Mouse (Mus musculus) ES-Bruce4 (cell line): ENCODE results near the gene Elf2.

Source experiments
- CTCF ChIP-seq: IDR thresholded peaks from one replicate; pipeline ENCODE4 v1.8.1; 2011; ENCODE audit warnings: low read depth, low read length
- EP300 ChIP-seq: IDR thresholded peaks from 2 replicates; pipeline ENCODE4 v1.6.1; 2011; ENCODE audit warnings: low read depth, low read length; ENCODE audit not compliant: insufficient read depth
- POLR2A ChIP-seq: IDR thresholded peaks from one replicate; pipeline ENCODE4 v1.8.1; 2011; ENCODE audit warnings: low read length; ENCODE audit not compliant: insufficient read depth

DNA sequence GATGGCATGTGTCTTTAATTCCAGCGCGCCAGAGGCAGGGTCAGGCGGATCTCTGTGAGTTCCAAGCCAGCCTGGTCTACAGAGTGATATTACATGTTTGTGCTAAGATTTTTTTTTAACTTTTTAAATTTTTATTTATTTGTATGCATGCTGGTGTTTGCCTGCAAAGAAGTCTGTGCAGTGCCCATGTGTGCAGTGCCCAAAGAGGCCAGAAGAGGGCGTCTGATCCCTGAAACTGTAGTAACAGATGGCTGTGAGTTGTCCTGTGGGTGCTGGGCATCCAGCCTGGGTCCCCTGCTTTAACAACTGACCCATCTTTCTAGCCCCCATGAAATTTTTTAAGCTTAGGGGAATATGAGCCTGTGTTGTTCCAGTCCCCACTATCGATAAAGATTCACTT, 136.0 kb downstream of the Elf2 start:
- TF ChIP-seq CTCF (peak; percentile 32), POLR2A (no peak), EP300 (no peak)
